Comparison of ENCODE assay signal across 22 mouse cellular contexts in genomic region chr13:45875686-45876367, GRCm38 (mm10).
DNase-seq lines count a peak whose midpoint lies in the region; ATAC-seq and TF ChIP-seq lines count a peak whose summit lies in the region.
"Had no signal": no experiment of that assay in that cellular context is flagged by ENCODE, and none has a peak within 500 bp of the region (broad histone marks: within the 10 kb centered on the region; RNA-seq: fewer than 3 reads in every experiment).

No protein-coding gene starts in this region.

- no peaks in the 10 kb centered on the region for H3K9me3 ChIP-seq in stomach, postnatal 0 days (ENCODE audit: control insufficient read depth, low read length)
- H3K9me3 ChIP-seq: heart, embryonic 13.5 days; hindbrain, embryonic 10.5 days; midbrain, embryonic 12.5 days had no signal

- no peak for TF ChIP-seq CTCF in stomach, postnatal 0 days (IDR thresholded peaks at IDR 0.05; ENCODE audit: low read depth)

- peak; percentile 32 for DNase-seq in CD4-positive, CD25-positive, alpha-beta regulatory T cell, adult 2 months (ENCODE audit: low read depth, low spot score)
- DNase-seq in left cerebral cortex, adult 18-20 months (ENCODE audit: low spot score in 2 of 2) = peak; percentile 25 to 39
- no peak for DNase-seq in left cerebral cortex, postnatal 10 days (ENCODE audit: extremely low spot score in 1 of 2, low spot score in 2 of 2)
- DNase-seq in brain, adult 2 months (ENCODE audit: low read depth, low spot score) = peak; percentile 70
- DNase-seq in thymus, postnatal 0 days (ENCODE audit: low spot score) = peak; percentile 65
- DNase-seq in ovary, postnatal 14 days (ENCODE audit: low spot score) = no peak
- no peak for DNase-seq in stomach, postnatal 0 days (ENCODE audit: low spot score)
- DNase-seq: cerebellum, adult 9-10 months; forebrain, postnatal 0 days; gastrocnemius, adult 2 months; kidney, adult 8-10 months; kidney, postnatal 14 days; left cerebral cortex, postnatal 4 days; liver had no signal

- intact Hi-C loops in left cerebral cortex, postnatal 10 days (cut with DNase I) = no loop called here

- H3K4me2 ChIP-seq in stomach, postnatal 0 days (replicated peaks; ENCODE audit: low read depth) = no peak overlapping the region
- H3K4me2 ChIP-seq: heart, embryonic 13.5 days; midbrain, embryonic 12.5 days had no signal

- peaks cover 2% of the 10 kb centered on the region; the same call in 1 of the 2 replicates for H3K4me1 ChIP-seq in stomach, postnatal 0 days (replicated peaks; ENCODE audit: control insufficient read depth, insufficient read depth)

- WGBS in stomach, postnatal 0 days = 66% methylated on average over 6 of the region's 6 CpGs

- no peak overlapping the region for H3K4me3 ChIP-seq in stomach, postnatal 0 days (ENCODE audit: low read depth, low read length)
- H3K4me3 ChIP-seq: erythroblast, embryonic 14.5 days; gastrocnemius, adult 2 months; heart, embryonic 13.5 days; hindbrain, embryonic 10.5 days; layer of hippocampus, adult 2 months; midbrain, embryonic 12.5 days had no signal

- H3K36me3 ChIP-seq in stomach, postnatal 0 days (ENCODE audit: control insufficient read depth, insufficient read depth, low read length) = no peaks in the 10 kb centered on the region
- H3K36me3 ChIP-seq: hindbrain, embryonic 10.5 days; midbrain, embryonic 12.5 days had no signal

- TF ChIP-seq EP300 in stomach, postnatal 0 days (optimal IDR thresholded peaks at IDR 0.05) = no peak

- H3K9ac ChIP-seq in stomach, postnatal 0 days (ENCODE audit: low read length) = no peak overlapping the region
- H3K9ac ChIP-seq: forebrain, postnatal 0 days; heart, embryonic 13.5 days; midbrain, embryonic 12.5 days had no signal

- ATAC-seq in CD4-positive, CD25-positive, alpha-beta regulatory T cell, adult 4 months = no peak
- ATAC-seq in stomach, postnatal 0 days (ENCODE audit: low FRiP score, low TSS enrichment) = no peak
- ATAC-seq: forebrain, postnatal 0 days; inflammation-experienced regulatory T-cells, adult 6 months; lung, postnatal 0 days had no signal

- H3K27me3 ChIP-seq in stomach, postnatal 0 days (ENCODE audit: control insufficient read depth, insufficient read depth, low read length) = no peaks in the 10 kb centered on the region
- H3K27me3 ChIP-seq: heart, embryonic 13.5 days had no signal

- no peak overlapping the region for H3K27ac ChIP-seq in stomach, postnatal 0 days (replicated peaks)
- H3K27ac ChIP-seq: heart, embryonic 13.5 days; hindbrain, embryonic 10.5 days; layer of hippocampus, adult 2 months; midbrain, embryonic 12.5 days had no signal

Comparison
In these comparisons a context has a peak if more than half of its experiments do, and no peak if none do; other contexts are left out.
1. DNase-seq: peak in CD4-positive, CD25-positive, alpha-beta regulatory T cell, adult 2 months (single experiment), left cerebral cortex, adult 18-20 months (2 of 2), brain, adult 2 months (single experiment) and thymus, postnatal 0 days (single experiment); none in left cerebral cortex, postnatal 10 days (0 of 2), ovary, postnatal 14 days (single experiment) and stomach, postnatal 0 days (single experiment).